Mouse (Mus musculus) thymus, adult 2 months (tissue): ENCODE data around the gene Slc7a5. TPM values are rescaled to one million over a fixed set of nuclear protein-coding genes. Genes with fewer than 3 reads are reported as not detected.

ENCODE experiments used
- DNase-seq: peaks from one replicate; pipeline ENCODE4 v3.0.0; 2021
- H3K27ac ChIP-seq: fragments of 200-500 bp; 2 replicates; pipeline ENCODE4 v1.5.1; 2012; ENCODE audit warnings: low read length, control low read depth; ENCODE audit not compliant: control insufficient read depth, insufficient read depth
- H3K27me3 ChIP-seq: fragments of 200-500 bp; 2 replicates; pipeline ENCODE4 v1.6.1; 2012; ENCODE audit warnings: mild to moderate bottlenecking, low read length, moderate library complexity, mixed read lengths; ENCODE audit not compliant: control insufficient read depth, insufficient read depth
- H3K36me3 ChIP-seq: fragments of 200-500 bp; 2 replicates; pipeline ENCODE4 v1.6.1; 2012; ENCODE audit warnings: mild to moderate bottlenecking, low read length, moderate library complexity; ENCODE audit not compliant: control insufficient read depth, insufficient read depth
- H3K4me1 ChIP-seq: fragments of 200-500 bp; replicated peaks from 2 replicates; pipeline ENCODE4 v1.6.1; 2012; ENCODE audit warnings: low read length; ENCODE audit not compliant: control insufficient read depth, insufficient read depth
- H3K4me3 ChIP-seq: fragments of 200-500 bp; 2 replicates; pipeline ENCODE4 v1.5.1; 2012; ENCODE audit warnings: mild to moderate bottlenecking, low read length, control low read depth, moderate library complexity; ENCODE audit not compliant: control insufficient read depth, insufficient read depth
- CTCF ChIP-seq: fragments of 200-500 bp; IDR thresholded peaks from 2 replicates; pipeline ENCODE4 v1.5.1; 2012; ENCODE audit warnings: mild to moderate bottlenecking, control low read depth, low read length, moderate library complexity, borderline replicate concordance; ENCODE audit not compliant: control insufficient read depth, poor library complexity, insufficient read depth; ENCODE audit errors: extremely low read depth
- POLR2A ChIP-seq: fragments of 200-500 bp; IDR thresholded peaks from 2 replicates; pipeline ENCODE4 v1.6.1; 2012; ENCODE audit warnings: mild to moderate bottlenecking, low read length, control low read depth, moderate library complexity; ENCODE audit not compliant: control insufficient read depth, poor library complexity, insufficient read depth; ENCODE audit errors: extremely low read depth
- WGBS: fragments of 180-500 bp; shearing (Covaris S2); methylation state at CpG from one replicate; pipeline ENCODE4 v1.1.7; 2018; 5-methylcytosine and 5-hydroxymethylcytosine counted together
- polyA plus RNA-seq: library from polyadenylated mRNA; depleted of rRNA; stranded (reverse); fragments of >200 nt; gene quantifications from 2 replicates; pipeline ENCODE4 v1.2.3, GENCODE M21; 2012

Slc7a5 gene
- polyA plus RNA-seq, 1 experiment, result 45.9 TPM

DNA sequence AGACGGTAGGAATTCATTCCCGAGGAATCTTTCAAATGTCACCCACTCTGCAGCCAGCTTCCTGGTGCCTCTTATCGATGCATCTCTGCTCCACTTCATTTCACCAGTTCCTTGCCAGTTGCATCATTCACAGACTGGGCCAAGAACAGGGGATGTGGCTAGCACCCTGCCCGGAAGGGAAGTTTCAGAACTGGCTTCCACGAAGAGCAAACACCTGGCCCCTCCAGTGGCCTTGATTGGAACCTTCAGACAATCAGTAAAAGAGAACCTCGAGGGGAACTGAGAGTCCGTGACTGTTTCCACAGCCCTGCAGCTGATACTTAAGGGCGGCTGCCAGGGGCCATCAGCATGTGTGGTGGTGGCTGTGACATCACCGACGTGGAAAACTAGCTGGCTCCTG is 59.0 kb downstream of the Slc7a5 start:
- no peak overlapping the region for H3K27ac ChIP-seq
- no peak for DNase-seq
- no peaks in the 10 kb centered on the region for H3K27me3 ChIP-seq
- H3K36me3 ChIP-seq, result no peaks in the 10 kb centered on the region
- H3K4me1 ChIP-seq, result peaks cover 16% of the 10 kb centered on the region
- no peak for TF ChIP-seq POLR2A
- no peak for TF ChIP-seq CTCF
- 20% methylated on average over 10 of the region's 10 CpGs for WGBS
- H3K4me3 ChIP-seq, result no peak overlapping the region

- no peak for DNase-seq
- H3K4me1 ChIP-seq, result peaks cover 16% of the 10 kb centered on the region
- no peak overlapping the region for H3K27ac ChIP-seq
- no peaks in the 10 kb centered on the region for H3K27me3 ChIP-seq
- TF ChIP-seq POLR2A (no peak), CTCF (no peak)
- H3K4me3 ChIP-seq, result no peak overlapping the region
- H3K36me3 ChIP-seq, result no peaks in the 10 kb centered on the region
- WGBS, result 88% methylated on average over 6 of the region's 6 CpGs
These were observed 59.5 kb downstream of the Slc7a5 start for GRCm38 (mm10) chr8:121847987-121848386.

- WGBS, result 88% methylated on average over 10 of the region's 10 CpGs
- H3K4me3 ChIP-seq, result no peak overlapping the region
- H3K27ac ChIP-seq, result no peak overlapping the region
These were observed 60.2 kb downstream of the Slc7a5 start for GRCm38 (mm10) chr8:121847261-121847822.

DNA sequence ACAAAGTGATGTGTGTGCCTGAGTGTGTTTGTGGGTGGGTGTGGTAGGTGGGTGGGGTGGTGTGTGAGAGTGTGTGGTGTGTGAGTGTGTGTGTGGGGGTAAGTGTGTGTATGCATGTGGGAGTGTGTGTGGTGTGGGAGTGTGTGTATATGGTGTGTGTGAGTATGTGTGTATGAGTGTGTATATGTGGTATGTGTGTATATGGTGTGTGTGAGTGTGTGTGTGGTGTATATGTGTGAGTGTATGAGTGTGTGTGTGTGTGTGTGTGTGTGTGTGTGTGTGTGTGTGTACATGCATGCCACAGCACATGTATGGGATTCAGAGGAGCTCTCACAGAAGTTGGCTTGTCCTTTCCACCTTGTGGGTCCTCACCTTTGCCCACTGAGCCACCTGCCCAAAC is 60.7 kb downstream of the Slc7a5 start:
- no peaks in the 10 kb centered on the region for H3K27me3 ChIP-seq
- TF ChIP-seq CTCF (no peak), POLR2A (no peak)

More at GRCm38 (mm10) chr8:121847261-121847822, 60.2 kb downstream of the Slc7a5 start:
- no peak for TF ChIP-seq POLR2A
- no peak for TF ChIP-seq CTCF
- Histone ChIP-seq H3K4me1 (peaks cover 16% of the 10 kb centered on the region), H3K27me3 (no peaks in the 10 kb centered on the region), H3K36me3 (no peaks in the 10 kb centered on the region)
- no peak for DNase-seq

DNA sequence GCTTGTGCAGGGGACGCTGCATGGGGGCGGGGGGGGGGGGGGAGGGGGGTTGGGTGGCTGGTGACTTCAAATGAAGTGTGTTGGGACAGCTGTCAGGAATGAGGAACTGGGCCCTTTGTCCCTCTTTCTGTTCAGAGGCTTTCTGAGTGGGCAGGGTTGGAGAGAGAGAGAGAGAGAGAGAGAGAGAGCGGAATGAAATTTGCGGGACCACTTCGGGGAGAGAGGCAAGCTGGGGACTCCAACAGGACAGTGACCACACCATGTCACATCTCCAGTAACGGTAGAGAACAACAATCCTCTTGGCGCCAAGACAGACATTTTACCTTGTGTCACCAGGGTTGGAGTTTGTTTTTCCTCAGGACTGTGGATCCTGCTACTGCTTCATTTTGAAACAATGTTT is 62.7 kb downstream of the Slc7a5 start:
- H3K4me1 ChIP-seq, result no peaks in the 10 kb centered on the region
- WGBS, result 54% methylated on average over 7 of the region's 7 CpGs
- DNase-seq, result no peak
- H3K4me3 ChIP-seq, result no peak overlapping the region
- H3K27me3 ChIP-seq, result no peaks in the 10 kb centered on the region
- no peak overlapping the region for H3K27ac ChIP-seq
- no peaks in the 10 kb centered on the region for H3K36me3 ChIP-seq
- TF ChIP-seq POLR2A (no peak), CTCF (no peak)

More for the DNA sequence above, 60.7 kb downstream of the Slc7a5 start:
- peaks cover 15% of the 10 kb centered on the region for H3K4me1 ChIP-seq
- H3K27ac ChIP-seq, result no peak overlapping the region
- DNase-seq, result no peak
- H3K36me3 ChIP-seq, result no peaks in the 10 kb centered on the region
- H3K4me3 ChIP-seq, result no peak overlapping the region

DNA sequence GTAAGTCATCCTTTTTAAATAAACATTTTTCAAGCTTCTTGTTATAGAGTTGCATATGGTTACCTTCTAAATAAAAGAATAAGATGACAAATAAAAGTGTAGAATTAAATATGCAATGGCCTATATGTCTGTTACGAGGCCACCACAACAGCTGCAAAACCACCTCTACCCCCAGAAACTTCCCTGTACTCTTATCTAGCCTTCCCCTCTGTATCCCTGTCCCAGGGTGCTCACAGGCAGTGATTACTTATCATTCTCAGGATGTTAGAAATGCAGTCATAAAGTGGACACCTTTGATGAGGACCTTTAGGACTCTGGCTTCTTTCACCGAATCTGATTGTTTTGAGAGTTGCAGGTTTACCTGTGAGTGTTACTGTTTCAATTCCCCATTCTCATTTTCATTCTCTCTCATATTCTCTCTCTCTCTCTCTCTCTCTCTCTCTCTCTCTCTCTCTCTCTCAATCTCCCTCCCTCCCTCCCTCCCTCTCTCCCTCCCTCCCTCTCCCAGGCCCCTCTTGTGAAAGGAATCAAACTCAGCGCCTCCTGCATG is 64.2 kb downstream of the Slc7a5 start:
- H3K27me3 ChIP-seq, result no peaks in the 10 kb centered on the region
- 76% methylated on average over 3 of the region's 3 CpGs for WGBS
- H3K4me3 ChIP-seq, result no peak overlapping the region
- no peaks in the 10 kb centered on the region for H3K36me3 ChIP-seq
- DNase-seq, result no peak
- no peaks in the 10 kb centered on the region for H3K4me1 ChIP-seq
- H3K27ac ChIP-seq, result no peak overlapping the region
- TF ChIP-seq CTCF (no peak), POLR2A (no peak)
